Mouse (Mus musculus) frontal cortex, postnatal 14 days (tissue): ENCODE data around the gene AB124611.
"Not testable (repeated sequence)": the region's sequence is repeated elsewhere in the genome, so short reads cannot be mapped to it uniquely, and the experiment has no call there.

Experiments
- DNase-seq, 2 experiments: peaks; one replicate each; pipeline ENCODE4 v3.0.0; 2022; ENCODE audit warnings: low spot score in 2 of 2

AB124611 gene

GRCm38 (mm10) chr9:21525937-21526633 lies at the start of gene AB124611:
AB124611 (plus strand) TSS chr9:21526176.
- DNase-seq: no peak

GRCm38 (mm10) chr9:21477707-21478106 lies 48.3 kb upstream of the AB124611 start:
- DNase-seq: no peak

GRCm38 (mm10) chr9:21484065-21484464 lies 41.9 kb upstream of the AB124611 start:
- DNase-seq: no peak

- DNase-seq: not testable (repeated sequence)
These were observed 37.7 kb upstream of the AB124611 start for GRCm38 (mm10) chr9:21488246-21488645.

- no peak for DNase-seq
These were observed 35.3 kb upstream of the AB124611 start for GRCm38 (mm10) chr9:21490696-21491095.

- no peak for DNase-seq
These were observed 32.1 kb upstream of the AB124611 start for GRCm38 (mm10) chr9:21493907-21494306.

GRCm38 (mm10) chr9:21494726-21495125 lies 31.2 kb upstream of the AB124611 start:
- no peak for DNase-seq

GRCm38 (mm10) chr9:21496308-21497049 lies 29.5 kb upstream of the AB124611 start:
- no peak for DNase-seq

GRCm38 (mm10) chr9:21497050-21497542 lies 28.9 kb upstream of the AB124611 start:
- no peak for DNase-seq

GRCm38 (mm10) chr9:21497664-21498063 lies 28.3 kb upstream of the AB124611 start:
- DNase-seq: no peak

GRCm38 (mm10) chr9:21498284-21498902 lies 27.6 kb upstream of the AB124611 start:
- DNase-seq: no peak

GRCm38 (mm10) chr9:21503352-21503751 lies 22.6 kb upstream of the AB124611 start:
- DNase-seq: no peak

- no peak for DNase-seq
These were observed 20.2 kb upstream of the AB124611 start for GRCm38 (mm10) chr9:21505767-21506166.

- DNase-seq: no peak
These were observed 18.1 kb upstream of the AB124611 start for GRCm38 (mm10) chr9:21507753-21508430.

- DNase-seq: no peak
These were observed 17.0 kb upstream of the AB124611 start for GRCm38 (mm10) chr9:21508871-21509404.

- DNase-seq: peak; percentile 92
These were observed 15.9 kb upstream of the AB124611 start, which contains the start of gene Tmed1 for GRCm38 (mm10) chr9:21509772-21510688. Tmed1 (minus strand) TSS chr9:21510252.

GRCm38 (mm10) chr9:21510689-21511015 lies 15.3 kb upstream of the AB124611 start:
- DNase-seq: no peak

GRCm38 (mm10) chr9:21511052-21511451 lies 14.9 kb upstream of the AB124611 start:
- no peak for DNase-seq

- no peak for DNase-seq
These were observed 12.5 kb upstream of the AB124611 start for GRCm38 (mm10) chr9:21513466-21513865.

GRCm38 (mm10) chr9:21517947-21518495 lies 8.0 kb upstream of the AB124611 start:
- no peak for DNase-seq
